ENCODE assay signal across 8 mouse cellular contexts in genomic region chr1:167001174-167001843, GRCm38 (mm10). TPM values are rescaled to one million over a fixed set of nuclear protein-coding genes. Genes with fewer than 3 reads are reported as not detected.
DNase-seq lines count a peak whose midpoint lies in the region; ATAC-seq and TF ChIP-seq lines count a peak whose summit lies in the region.

Gene Fam78b, plus strand, starts transcription at chr1:167001417.

- WGBS in lung, embryonic 14.5 days, result 1% methylated on average over 57 of the region's 85 CpGs
- WGBS in lung, embryonic 15.5 days, result 0% methylated on average over 49 of the region's 85 CpGs

- H3K27ac ChIP-seq in lung, embryonic 14.5 days (ENCODE audit: low read depth), result no peak within 1 kb of the TSS
- H3K27ac ChIP-seq in lung, embryonic 15.5 days, result no peak within 1 kb of the TSS

- no peaks in the 10 kb centered on the region for H3K4me1 ChIP-seq in lung, embryonic 14.5 days (ENCODE audit: insufficient read depth)
- peaks cover 11% of the 10 kb centered on the region for H3K4me1 ChIP-seq in lung, embryonic 15.5 days

- DNase-seq in lung, embryonic 14.5 days, result peak; percentile 27
- no peak for DNase-seq in lung, postnatal 25 days (ENCODE audit: low spot score)
- DNase-seq in cerebellum, adult 9-11 months, result peak; percentile 66
- DNase-seq in gastrocnemius, postnatal 4 days (ENCODE audit: low spot score in 2 of 2), result peak; percentile 17 to 23
- DNase-seq in kidney, postnatal 10 days, result peak; percentile 22
- DNase-seq in right cerebral cortex, postnatal 14 days, result peak; percentile 63

- TF ChIP-seq CTCF in lung, embryonic 14.5 days (IDR thresholded peaks at IDR 0.05; ENCODE audit: low read depth), result no peak

- peak within 1 kb of the TSS; percentile 71 for H3K4me3 ChIP-seq in lung, embryonic 14.5 days (ENCODE audit: low read depth, low read length)
- peak within 1 kb of the TSS; percentile 71 for H3K4me3 ChIP-seq in lung, embryonic 15.5 days

- peaks cover 25% of the 10 kb centered on the region for H3K27me3 ChIP-seq in lung, embryonic 14.5 days (ENCODE audit: insufficient read depth, low read length)
- peaks cover 40% of the 10 kb centered on the region for H3K27me3 ChIP-seq in lung, embryonic 15.5 days

- H3K9me3 ChIP-seq in lung, embryonic 14.5 days (ENCODE audit: low read depth, low read length), result no peaks in the 10 kb centered on the region
- no peaks in the 10 kb centered on the region for H3K9me3 ChIP-seq in lung, embryonic 15.5 days

- peak; percentile 55 for ATAC-seq in lung, embryonic 14.5 days (ENCODE audit: insufficient read depth)
- peak; percentile 68 for ATAC-seq in lung, embryonic 15.5 days (ENCODE audit: borderline replicate concordance, extremely low read depth, low FRiP score, low TSS enrichment)
- no peak for ATAC-seq in activated CD4-positive, CD25-positive, alpha-beta regulatory T cell, adult 4 months

- H3K9ac ChIP-seq in lung, embryonic 14.5 days, result peak within 1 kb of the TSS; percentile 67
- peak within 1 kb of the TSS; percentile 60 for H3K9ac ChIP-seq in lung, embryonic 15.5 days

- peak within 1 kb of the TSS; percentile 93 for H3K4me2 ChIP-seq in lung, embryonic 14.5 days
- peak within 1 kb of the TSS; percentile 96 for H3K4me2 ChIP-seq in lung, embryonic 15.5 days

- H3K36me3 ChIP-seq in lung, embryonic 14.5 days (ENCODE audit: insufficient read depth), result no peaks in the 10 kb centered on the region
- no peaks in the 10 kb centered on the region for H3K36me3 ChIP-seq in lung, embryonic 15.5 days

RNA-seq across cellular contexts. Expression of gene Fam78b, which starts in this region (rescaled TPM):
- polyA plus RNA-seq in lung, embryonic 14.5 days (2014; fragmentation: Nextera tagmentation; extraction: Ambion mirVana), result 0.79 and 0.88 TPM in 2 replicates
- 1 to 10 TPM; 3.0 to 3.8 TPM for total RNA-seq in gastrocnemius, postnatal 4 days (2021)
- 0.42 and 0.55 TPM in 2 replicates for polyA plus RNA-seq in lung, embryonic 15.5 days (2015; fragmentation: Nextera tagmentation; extraction: Ambion mirVana)
- polyA plus RNA-seq in activated CD4-positive, CD25-positive, alpha-beta regulatory T cell, adult 4 months (2017; shearing (Covaris generic)), result not detected

Comparison
In these comparisons a context has a peak if more than half of its experiments do, and no peak if none do; other contexts are left out.
1. Peak in DNase-seq, ATAC-seq, H3K4me3 ChIP-seq, H3K9ac ChIP-seq and H3K4me2 ChIP-seq in lung, embryonic 14.5 days; RNA of the gene not detected or under 1 TPM.
2. Peak in ATAC-seq, H3K4me3 ChIP-seq, H3K9ac ChIP-seq and H3K4me2 ChIP-seq in lung, embryonic 15.5 days; RNA of the gene not detected or under 1 TPM.